Mouse (Mus musculus) embryo, embryonic 11 days (tissue): ENCODE data around the gene Cnih3.
A peak's percentile ranks its signal among the peaks of the same experiment; 100 is the strongest.

Source experiments
- DNase-seq: peaks from one replicate; pipeline ENCODE4 v3.0.0-alpha.2; 2015

The Cnih3 gene

DNA sequence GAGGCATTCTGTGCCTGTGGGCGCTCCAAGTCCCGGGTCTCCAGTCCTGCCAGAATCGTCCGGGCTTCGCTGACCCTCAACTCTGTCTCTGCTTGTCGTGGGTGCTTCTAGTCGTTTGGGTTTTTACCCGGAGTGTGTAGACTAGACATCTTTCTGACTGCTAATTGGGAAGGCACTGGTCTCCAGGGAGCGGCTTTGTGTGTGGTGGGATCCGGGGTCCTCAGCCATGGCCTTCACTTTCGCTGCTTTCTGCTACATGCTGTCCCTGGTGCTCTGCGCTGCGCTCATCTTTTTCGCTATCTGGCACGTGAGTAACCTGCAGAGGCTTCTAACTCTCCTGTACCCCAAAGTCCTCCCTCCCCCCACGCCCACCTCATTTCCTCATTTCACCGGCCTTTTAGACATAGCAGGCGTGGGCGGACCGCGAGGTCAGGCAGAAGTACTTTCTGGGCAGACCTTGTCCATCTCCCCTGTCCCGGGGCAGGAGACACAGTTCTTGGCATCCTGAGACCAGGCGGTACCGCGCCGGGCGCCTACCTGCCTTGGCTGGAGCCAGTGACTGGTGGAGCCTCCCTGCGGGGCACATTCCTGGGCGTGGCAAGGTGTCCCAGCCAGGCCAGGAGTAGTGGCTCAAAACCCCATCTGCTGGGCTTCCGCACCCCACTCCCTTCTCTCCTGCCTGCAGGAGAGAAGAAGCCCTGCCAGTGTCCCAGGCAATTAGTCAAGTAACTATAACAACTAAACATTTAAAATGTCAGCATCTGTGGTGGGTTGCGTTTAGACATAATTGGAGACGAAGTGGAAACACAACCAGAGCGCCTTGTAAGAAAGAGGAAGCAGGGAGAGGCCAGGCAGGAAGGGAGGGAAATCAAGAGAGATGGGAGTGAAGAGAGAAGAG is 1.0 kb downstream of the Cnih3 start:
- peak; percentile 30 for DNase-seq

DNA sequence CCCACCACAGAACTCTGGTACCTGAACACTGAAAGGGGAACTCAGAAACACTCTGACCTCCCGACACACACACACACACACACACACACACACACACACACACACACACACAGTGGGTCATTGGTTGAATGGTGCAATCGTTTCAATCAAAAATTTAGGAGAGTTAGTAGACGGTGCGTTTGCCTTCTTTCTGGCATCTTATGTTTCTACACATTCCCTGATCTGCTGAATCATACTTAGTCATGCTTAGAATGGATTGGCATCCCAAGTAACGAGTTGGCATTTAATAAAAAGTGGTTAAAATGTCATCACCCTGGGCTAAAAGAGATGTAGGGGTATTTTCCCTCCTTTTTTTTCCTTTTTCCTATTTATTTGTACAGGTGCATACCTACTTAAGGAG is 3.3 kb downstream of the Cnih3 start:
- no peak for DNase-seq

DNA sequence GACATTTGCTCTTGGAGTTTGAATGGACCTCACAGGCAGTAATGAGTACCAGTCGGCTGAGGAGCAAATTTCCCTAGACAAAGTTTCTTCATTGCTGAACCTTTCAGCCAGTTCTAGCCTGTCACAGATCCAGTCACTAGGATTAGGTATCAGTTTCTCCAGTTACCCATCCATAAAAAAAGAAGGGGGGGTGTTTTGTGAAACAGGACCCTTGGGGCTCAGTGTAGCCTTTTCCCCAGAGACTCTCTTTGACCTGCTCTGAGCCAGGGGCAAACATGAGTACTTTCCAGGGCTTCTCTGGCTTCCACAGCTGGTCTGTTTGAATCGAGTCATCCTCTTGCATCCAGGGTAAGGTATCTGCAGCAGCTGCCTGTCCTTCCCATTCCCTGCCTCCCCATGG is 5.4 kb downstream of the Cnih3 start:
- DNase-seq: no peak

DNA sequence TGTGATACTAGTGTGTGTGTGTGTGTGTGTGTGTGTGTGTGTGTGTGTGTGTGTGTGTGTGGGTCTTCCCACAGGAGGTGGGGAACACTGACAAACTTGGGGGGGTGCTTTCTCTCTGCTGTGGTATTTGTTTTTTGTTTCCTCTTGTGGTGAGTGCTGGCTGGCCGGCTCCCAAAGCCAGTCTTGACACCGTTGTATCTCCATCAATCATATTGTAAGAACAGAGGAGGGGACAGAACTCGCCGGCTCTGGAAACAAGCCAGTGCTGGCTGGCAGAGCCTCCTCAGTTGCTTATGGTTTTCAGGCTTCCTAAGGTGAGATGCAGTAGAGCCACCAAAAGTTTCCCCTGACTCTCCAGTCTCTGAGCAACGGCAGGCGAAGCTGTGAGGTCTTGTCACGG is 6.1 kb downstream of the Cnih3 start:
- DNase-seq: no peak

DNA sequence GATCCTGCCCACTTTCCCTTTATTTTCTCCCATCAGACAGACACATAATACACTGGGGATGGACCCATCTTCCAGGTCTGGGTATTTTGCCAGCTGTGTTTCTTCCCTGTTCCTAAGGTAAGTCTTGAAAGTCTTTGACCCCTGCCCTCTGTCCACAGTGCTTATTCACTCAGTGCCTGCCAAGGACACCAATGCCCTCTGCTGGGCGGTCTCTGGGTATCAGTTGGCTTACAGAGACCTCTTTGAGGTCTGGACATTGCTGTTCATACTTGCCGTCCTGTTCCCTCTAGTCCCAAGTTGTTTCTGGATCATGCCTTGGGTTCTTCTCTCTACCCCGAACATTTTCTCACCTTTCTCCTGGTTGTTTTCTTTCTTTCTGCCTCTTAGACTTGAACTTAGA is 8.3 kb downstream of the Cnih3 start:
- DNase-seq: no peak

DNA sequence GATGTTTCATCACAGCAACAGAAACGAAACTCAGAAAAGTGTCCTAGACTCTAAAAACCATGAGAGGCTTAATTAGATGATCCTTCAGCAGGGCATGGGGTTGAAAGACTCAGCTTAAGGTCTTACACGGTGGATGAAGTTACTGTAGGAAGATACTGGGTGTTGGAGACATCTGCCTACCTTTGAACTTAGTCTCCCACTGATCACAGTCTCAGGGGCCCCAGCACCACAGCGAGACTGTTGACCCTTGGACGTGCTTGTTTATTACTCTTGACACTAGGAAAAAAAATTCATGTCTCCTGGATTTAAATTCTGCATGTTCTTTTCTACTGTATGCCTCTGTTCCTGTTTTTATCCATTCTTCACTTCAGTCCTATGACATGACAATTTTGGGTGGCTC is 11.6 kb downstream of the Cnih3 start:
- DNase-seq: no peak

DNA sequence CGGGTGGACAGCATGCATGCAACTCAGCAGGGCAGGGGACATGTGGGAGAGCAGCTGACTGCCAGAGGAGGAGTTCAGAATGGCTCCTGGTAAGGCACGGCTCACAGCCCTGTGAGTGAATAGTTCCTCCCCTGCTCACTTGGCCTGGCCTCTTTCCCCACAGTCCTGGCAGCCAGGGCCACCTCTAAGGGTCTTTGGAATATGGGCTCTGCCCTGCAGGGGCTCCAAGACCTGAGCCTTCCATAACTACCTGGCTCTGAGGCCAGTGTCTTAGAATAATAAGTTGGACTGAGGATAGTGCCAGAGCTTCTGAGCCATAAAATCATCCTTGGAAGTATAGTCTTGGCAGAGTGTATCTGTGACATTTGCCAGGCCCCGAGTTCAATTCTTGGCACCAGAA is 12.9 kb downstream of the Cnih3 start:
- no peak for DNase-seq

DNA sequence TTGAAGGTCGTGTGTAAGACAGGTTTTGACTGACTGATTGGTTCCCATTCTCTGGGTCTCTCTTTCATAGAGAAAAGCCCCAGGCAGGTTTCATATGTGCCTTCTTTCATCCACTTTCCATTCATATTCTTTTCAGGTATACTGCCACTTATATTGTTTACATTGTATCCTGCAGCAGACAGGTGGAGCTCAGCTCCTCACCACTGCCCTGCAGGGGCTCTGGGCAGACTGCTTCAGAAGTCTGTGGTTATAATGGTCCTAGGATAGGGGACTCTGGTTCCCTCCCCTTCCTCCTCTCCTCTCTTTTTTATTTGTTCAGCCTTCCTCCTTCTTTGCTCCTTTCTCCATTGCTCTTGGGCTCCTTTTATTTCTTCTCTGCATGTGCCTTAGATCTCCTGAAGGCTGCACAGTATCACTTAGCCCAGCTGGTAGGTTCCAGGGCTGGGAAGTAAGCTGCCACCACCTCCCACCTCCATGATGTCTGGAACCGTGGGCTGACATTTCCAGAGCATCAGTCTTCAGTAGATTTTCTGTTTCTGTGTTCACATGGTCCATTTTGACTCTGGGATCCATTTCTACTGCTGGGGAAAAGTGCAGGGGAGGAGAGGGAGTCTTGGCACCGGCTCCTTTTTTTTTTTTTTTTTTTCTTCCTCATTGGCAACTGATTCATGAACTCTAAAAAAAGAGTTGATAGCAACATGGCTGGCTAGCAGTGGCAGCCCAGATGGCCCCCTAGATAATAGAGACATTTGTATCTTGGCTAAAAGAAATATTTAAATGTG is 16.6 kb downstream of the Cnih3 start:
- no peak for DNase-seq

DNA sequence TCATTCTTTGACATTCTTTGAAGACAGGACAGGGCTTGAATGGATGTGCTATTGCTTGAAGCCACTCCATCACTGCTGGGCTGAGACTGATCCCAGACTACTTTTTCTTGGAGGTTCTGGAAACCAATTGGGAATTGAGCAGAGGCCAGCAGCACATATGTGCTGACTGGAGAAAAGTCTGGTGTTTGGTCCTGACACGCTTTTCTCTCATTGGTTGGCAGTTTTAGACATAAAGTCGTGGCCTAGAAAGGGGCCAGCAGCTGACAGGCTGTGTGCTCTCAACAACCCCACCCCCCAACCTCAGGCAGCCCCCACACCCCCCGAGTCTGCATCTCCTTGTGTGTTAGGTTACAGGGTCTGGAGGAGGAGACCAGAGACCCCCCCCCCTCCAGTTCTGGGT is 17.9 kb downstream of the Cnih3 start:
- DNase-seq: no peak

DNA sequence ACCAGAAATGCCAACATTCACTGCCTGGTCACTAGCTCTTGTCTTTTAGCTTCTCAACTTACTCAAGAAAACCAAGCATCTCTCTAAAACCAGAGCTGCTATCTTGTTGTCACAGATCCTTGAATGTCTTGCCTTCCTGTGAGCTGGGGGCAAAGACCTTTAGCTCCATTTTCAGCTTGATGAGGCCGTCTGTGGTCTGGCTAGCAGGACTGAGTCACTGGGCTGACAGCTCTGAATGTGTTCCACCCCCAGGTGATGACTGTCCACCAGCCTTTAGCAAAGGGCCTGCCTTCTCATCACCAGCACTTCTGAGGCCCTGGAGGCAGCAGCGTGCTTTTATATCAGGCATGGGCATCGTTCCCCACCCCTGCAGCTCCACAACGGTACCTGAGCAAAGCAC is 18.8 kb downstream of the Cnih3 start:
- DNase-seq: no peak

DNA sequence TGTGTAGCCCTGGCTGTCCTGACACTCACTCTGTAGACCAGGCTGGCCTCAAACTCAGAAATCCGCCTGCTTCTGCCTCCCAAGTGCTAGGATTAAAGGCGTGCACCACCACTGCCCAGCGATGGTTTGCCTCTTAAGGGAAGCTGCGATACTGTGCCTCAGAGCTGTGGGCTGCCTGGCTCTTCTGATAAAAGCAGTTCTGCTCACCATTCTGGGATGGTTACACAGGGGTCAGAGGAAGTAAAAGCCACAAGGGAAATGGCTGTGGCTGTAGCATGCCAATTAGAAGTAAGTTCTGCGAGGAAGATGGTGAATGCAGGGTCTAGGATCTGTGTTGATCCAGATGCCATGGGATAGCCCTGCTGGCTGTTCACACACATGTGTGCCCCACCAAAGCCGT is 19.9 kb downstream of the Cnih3 start:
- no peak for DNase-seq

DNA sequence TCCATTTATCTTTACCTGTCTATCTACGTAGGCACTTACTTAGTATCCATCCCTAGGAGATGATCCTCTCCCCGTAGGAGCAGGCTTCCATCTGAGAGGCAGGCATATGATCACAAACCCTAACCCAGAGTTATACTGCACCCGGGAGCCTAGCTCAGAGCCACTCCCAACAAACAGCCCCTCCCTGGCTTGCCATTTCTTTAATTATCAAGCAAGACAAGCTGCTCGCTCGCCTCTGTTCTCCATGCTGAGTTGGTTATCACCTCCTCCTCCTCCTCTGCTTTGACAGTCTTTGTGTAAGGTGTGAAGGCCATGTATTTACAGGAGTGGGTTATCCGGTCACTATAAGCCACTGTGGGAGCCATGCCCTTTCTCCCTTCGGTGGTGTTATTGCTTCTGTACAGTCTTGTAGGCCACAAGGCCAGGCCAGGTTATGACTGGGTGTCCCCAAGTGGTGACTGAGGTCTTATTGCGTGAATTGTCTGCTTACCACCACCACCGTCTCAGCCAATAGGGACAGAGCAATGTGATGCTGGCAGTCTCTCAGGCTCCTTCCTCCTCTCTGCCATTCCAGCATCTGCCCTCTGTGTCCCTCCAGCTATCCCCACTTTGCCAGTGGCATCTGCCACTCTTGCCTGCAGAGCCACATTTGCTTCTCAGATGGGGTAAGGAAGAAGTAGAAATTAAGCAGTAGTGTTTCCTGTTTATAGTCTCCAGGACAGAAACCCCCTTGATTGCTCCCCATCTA is 22.4 kb downstream of the Cnih3 start:
- DNase-seq: no peak

DNA sequence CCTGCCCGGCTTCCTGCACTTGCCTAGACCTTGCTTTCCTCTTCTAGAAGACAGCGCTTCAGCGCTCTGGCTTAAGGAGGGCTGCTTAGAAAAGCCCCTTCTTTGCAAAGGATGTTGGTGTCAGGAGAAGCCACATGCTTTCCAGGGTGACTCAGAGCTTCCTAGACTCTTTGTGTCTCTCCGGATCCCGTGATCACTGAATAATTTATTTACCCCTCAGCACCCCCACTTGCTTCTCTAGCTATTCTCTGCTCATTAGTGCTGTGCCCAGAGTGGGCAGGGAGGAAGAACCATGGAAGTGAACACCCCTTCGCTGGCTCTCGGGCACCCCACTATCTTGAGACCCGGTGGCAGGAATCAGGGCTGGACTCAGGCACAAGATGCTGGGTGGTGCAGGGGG is 24.0 kb downstream of the Cnih3 start:
- DNase-seq: no peak

DNA sequence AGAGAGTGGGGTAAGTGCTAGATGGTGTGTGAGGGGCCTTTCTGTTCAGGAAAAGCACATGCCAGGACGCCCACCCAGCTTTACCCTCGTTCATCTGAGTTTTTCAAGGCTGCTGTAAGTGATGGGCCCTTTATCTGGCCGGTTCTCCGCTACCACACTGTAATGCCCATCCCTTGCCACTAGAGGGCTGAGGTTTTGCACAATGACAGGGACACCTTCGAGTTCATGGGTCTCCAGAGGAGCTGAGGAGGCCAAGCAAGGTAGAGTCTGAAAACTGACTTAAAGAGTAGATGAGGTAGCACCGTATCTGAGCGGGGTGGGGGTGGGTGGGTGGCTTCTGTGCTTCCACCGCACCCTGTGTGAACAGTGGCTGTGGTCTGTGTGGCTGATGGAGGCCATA is 27.2 kb downstream of the Cnih3 start:
- DNase-seq: peak; percentile 65

DNA sequence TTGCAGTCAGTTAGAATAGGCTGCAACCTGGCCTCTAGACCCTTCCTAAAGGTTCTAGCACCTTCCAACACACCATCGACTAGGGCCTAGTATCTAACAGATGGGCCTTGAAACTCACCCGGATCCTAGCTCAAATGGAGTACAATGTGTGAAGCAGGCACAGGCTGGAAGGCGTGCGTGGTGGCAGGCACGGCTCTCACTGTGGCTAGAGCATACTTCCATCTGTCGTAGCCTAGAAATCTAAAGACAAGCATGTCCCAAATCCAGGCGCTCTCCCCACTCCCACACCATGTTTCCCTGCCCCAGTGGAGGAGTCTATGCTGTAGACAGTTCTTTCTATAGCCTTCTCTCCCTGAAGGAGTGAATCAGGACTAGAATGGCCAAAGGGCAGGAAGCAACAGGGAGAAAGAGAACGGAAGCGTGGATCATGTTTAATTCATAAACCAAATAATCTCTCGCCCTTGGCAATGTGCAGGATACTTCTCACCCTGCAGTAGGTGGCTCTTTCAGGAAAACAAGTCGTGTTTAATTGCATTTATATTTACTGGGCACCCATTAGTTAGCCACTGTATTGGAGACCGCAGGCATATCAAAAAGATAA is 29.1 kb downstream of the Cnih3 start:
- DNase-seq: no peak

DNA sequence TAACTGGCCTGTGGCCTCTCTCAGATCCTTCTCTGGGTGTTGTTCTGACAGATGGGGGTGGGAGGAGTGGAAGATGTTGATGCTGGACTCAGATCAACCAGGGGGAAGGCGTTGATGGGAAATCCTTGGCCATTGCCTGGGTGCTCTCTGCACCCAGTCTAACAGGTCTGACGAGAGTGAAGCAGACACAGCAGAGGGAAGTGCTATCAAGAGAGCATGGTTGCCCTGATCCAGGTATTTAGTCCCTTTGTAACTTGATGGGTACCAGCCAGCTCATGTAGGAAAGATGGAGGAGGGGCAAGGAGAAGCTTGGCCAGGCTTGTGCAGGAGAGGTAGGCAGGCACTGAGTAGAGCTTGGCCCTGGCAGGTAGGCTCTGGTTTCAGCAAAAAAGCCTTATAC is 36.8 kb downstream of the Cnih3 start:
- DNase-seq: no peak

DNA sequence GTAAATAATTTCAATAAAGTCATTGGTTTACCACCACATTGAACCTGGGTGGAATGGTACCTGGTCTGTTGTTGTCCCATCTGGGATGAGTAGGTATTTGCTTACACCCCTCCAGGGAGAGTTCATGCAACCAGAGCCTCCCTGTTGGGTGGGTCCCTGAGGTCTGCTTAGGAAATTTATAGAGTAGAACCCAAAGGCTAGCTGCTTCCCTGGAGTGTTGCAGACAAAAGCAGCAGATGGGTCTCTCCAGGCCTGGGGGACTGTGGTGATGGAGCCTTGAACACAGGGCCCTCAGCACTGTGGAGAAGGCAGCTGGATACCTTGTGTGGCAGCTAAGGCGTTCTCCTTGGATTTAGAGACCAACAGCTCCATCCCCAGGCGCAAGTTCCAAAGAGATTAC is 40.1 kb downstream of the Cnih3 start:
- DNase-seq: no peak

DNA sequence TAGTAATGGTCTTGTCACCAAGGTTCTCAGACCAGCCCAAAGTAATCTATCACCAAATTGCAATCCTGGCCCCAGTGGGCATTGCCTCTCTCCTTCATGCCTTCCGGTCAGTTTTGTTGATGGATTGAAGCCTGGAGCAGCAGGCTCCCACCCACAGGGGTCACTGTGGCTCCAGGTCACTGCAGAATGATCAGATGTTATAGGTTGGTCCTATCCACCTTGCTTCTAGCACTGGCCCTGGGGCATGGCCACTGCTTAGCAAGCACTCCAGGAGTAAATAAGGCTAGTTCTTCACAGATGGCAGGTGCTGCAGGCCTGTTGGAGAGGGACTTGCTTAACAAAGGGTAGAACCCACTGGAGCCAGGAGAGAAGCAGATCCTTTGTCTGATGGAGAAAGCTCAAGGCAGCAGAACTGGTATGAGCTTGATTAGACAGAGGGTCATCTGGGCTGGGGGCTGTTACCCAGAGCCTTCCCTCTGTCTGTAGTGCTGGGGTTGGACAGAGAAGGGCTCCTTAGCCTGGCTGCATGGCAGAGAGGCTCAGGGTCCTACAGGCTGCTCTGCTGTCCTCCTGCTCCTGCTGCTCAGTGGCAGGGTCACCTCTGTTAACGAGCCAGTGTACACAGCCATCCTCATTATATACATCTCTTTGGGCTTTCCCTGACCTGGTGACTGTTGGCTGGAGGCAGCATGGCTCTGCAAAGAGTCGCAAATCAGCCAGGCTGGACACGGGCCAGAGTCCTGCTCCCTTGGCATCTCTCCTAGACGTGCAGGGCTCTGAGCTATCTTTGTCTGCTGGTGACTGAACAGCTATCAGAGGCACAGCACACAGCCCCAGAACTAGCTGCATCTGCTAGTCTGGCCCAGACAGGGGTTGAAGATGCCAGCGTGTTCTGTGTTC is 41.1 kb downstream of the Cnih3 start:
- DNase-seq: peak; percentile 35

DNA sequence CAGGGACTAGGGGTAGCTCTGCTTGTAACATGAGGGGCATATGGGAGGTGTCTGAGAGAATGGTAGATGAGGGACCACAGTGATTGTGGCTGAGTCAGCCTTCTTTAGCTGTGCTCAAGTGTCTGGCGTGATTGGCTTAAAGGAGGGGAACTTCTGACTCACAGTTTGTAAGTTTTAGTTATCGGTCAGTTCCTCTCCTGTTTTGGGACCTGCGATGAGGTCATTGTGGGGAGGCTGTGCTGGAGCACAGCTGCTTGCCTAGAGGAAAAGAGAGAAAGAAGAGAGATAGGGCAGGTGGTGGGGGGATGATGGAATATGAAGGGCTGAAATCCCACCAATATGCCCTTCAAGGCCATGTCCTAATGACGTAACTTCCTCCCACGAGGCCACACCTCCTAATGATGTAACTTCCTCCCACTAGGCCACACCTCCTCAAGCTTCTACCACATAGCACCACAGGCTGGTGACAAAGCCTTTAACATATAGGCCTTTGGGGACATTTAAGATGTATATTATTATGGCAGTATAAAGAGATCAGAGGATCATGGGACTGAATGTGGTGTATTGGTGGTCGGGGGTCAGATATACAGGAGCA is 42.9 kb downstream of the Cnih3 start:
- DNase-seq: no peak

DNA sequence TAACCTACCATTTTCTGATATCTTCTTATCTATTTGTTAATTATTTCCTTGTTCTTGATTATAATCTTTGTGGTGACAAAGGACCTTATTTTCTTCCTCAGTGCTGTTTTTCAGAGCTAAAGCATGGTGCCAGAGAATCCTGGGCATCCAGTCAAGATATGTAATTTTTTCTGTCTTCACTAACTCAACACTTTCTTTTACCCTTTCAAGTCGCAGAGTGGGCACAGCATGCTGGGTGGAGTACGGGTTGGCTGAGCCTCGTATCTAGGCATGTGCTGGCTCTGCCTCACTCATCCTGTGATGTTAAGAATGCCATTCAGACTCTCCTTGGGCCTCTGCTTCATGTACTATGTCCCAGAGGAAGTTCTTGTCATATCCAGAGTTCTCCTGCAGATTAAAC is 46.8 kb downstream of the Cnih3 start:
- no peak for DNase-seq

DNA sequence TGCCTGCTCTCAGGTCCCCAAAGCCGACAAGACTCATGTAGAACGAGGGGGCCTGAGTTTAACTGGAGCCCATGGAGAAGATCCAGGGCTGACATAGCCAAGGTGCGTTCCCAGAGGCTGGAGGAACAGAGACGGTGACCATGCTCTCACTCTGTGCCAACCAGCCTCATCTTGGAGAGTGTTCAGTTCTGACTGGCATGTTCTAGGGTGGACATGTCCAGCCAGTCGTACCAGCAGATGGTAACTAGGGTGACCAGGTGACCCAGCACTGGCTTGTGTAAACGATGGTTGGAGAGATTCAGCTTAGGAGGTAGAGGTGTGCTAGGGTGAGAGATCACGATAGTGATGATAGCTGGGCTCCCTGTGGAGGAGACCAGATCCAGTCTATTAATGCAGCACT is 50.6 kb downstream of the Cnih3 start:
- no peak for DNase-seq

DNA sequence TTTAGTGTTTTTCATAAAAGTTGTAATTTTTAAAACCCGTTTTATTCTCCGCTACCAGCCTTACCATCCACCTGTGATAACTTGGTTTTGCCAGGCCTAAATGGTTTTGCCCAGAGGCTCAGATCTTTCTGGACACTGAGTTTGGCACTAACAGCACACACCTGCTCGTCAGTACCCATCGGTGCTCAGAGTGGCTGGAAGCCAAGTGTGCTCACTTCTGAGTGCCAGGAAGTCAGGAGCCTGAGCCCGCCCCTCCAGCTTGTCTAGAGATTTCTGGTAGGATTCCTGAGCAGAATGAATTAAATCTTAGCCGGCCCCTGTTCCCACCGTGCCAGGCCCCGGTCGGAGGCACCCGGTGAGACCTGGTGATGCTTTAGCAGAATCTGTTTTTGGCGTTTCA is 54.9 kb downstream of the Cnih3 start:
- DNase-seq: no peak
